Mouse (Mus musculus) erythroblast, embryonic 14.5 days (primary cell): ENCODE measurements around the gene Shank1. TPM values are rescaled to one million over a fixed set of nuclear protein-coding genes. Genes with fewer than 3 reads are reported as not detected.

Source experiments
- H3K27me3 ChIP-seq: 2 replicates; pipeline ENCODE4 v1.6.1; 2012; ENCODE audit warnings: inconsistent platforms; ENCODE audit not compliant: control insufficient read depth
- H3K36me3 ChIP-seq: 2 replicates; pipeline ENCODE4 v1.6.1; 2012; ENCODE audit warnings: mild to moderate bottlenecking, inconsistent platforms; ENCODE audit not compliant: control insufficient read depth
- H3K4me1 ChIP-seq: 2 replicates; pipeline ENCODE4 v1.6.1; 2012; ENCODE audit warnings: inconsistent platforms; ENCODE audit not compliant: control insufficient read depth
- H3K4me3 ChIP-seq: replicated peaks from 2 replicates; pipeline ENCODE3; 2012; ENCODE audit warnings: moderate library complexity, mild to moderate bottlenecking, inconsistent platforms
- H3K9me3 ChIP-seq: 2 replicates; pipeline ENCODE4 v1.6.1; 2012; ENCODE audit warnings: low read length, inconsistent platforms, mixed read lengths; ENCODE audit not compliant: control insufficient read depth
- GATA1 ChIP-seq: IDR thresholded peaks from 2 replicates; pipeline ENCODE4 v1.6.1; 2012; ENCODE audit warnings: low read length, inconsistent platforms, mixed read lengths
- TAL1 ChIP-seq: IDR thresholded peaks from 3 replicates; pipeline ENCODE4 v1.6.1; 2012; ENCODE audit warnings: low read length, inconsistent platforms, mixed read lengths
- polyA plus RNA-seq: library from polyadenylated mRNA; stranded (reverse); fragments of >175 nt; gene quantifications from 2 replicates; pipeline ENCODE4 v1.2.3, GENCODE M21; 2012

The Shank1 gene
- polyA plus RNA-seq = 0.01 TPM in 2 replicates

DNA sequence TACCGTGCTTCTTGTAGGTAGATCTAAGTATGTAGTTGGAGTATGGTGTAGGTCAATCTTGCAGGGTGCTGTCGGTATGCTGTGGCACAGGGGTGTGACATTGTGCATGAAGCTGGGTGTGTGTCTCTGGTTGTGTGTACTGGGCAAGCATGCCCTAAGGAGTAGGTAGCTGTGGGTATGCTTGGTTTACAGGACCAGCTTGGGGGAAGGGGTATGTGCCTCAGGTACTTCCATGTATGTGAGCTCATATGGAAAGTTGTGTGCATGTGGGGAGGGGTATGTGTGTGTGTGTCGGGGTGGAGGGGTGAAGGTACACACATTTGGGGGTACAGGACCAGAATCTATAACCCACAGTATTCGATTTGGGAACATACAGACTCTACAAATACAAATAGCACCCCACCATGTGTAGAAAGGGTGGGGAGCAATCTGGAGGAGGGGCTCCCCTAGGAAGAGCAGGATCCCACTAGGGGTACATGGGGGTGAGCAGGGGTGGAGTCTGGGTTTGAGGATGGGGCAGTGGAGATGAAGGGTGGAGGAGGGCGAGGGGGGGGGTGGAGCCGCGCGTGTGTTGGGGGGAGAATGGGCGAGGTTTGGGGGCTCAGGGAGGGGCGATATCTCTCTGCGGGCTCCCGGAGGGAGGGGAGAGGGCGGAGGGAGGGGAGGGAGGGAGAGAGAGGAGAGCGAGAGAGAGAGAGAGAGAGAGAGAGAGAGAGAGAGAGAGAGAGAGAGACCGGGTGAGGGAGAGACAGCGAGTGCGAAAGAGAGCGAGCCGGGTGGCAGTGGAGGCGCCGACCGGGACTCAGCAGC, at the start of gene Shank1:
Gene Shank1, plus strand, starts transcription at position 779 of the 810 bp plus-strand sequence.
- Histone ChIP-seq H3K4me3 (no peak within 1 kb of the TSS), H3K4me1 (peaks cover 14% of the 10 kb centered on the region), H3K36me3 (no peaks in the 10 kb centered on the region), H3K27me3 (peaks cover 73% of the 10 kb centered on the region), H3K9me3 (peaks cover 2% of the 10 kb centered on the region; the same call in 1 of the 2 replicates)
- TF ChIP-seq TAL1 (no peak), GATA1 (no peak)

- TF ChIP-seq GATA1 (no peak), TAL1 (no peak)
- peaks cover 42% of the 10 kb centered on the region for H3K27me3 ChIP-seq
Measured at GRCm38 (mm10) chr7:44260410-44260809, 49.6 kb upstream of the Shank1 start.

DNA sequence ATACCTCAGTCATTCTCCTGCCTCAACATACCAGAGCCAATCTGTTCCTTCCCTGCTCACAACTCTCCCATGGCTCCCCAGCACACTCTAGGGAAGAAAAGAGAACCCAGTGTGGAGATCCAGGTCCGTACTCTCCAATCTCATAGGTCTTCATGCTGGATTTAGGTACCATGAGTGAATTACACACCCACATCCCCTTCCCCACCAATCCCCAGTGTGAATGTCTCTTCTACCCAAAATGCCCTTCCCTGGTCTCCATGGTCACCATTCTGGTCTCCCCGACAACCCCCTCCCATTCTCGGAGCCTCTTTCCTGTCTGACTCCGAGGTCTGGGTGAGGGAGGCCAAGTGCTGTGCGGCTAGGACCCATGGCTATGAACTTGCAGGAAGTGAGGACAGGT, 48.9 kb upstream of the Shank1 start, which contains the start of gene Gm15517:
Gene Gm15517, plus strand, starts transcription at position 301 of the 400 bp plus-strand sequence.
- no peaks in the 10 kb centered on the region for H3K36me3 ChIP-seq
- TF ChIP-seq TAL1 (no peak), GATA1 (no peak)
- H3K4me3 ChIP-seq = no peak within 1 kb of the TSS
- no peaks in the 10 kb centered on the region for H3K4me1 ChIP-seq
- H3K27me3 ChIP-seq = peaks cover 42% of the 10 kb centered on the region
- H3K9me3 ChIP-seq = no peaks in the 10 kb centered on the region

More at GRCm38 (mm10) chr7:44260410-44260809, 49.6 kb upstream of the Shank1 start:
- Histone ChIP-seq H3K4me1 (no peaks in the 10 kb centered on the region), H3K4me3 (no peak overlapping the region), H3K9me3 (no peaks in the 10 kb centered on the region), H3K36me3 (no peaks in the 10 kb centered on the region)

- TF ChIP-seq TAL1 = no peak
- TF ChIP-seq GATA1 = no peak
- no peaks in the 10 kb centered on the region for H3K4me1 ChIP-seq
- H3K9me3 ChIP-seq = no peaks in the 10 kb centered on the region
- H3K4me3 ChIP-seq = no peak overlapping the region
- no peaks in the 10 kb centered on the region for H3K36me3 ChIP-seq
- H3K27me3 ChIP-seq = peaks cover 42% of the 10 kb centered on the region
Measured at GRCm38 (mm10) chr7:44262791-44263643, 47.0 kb upstream of the Shank1 start.

DNA sequence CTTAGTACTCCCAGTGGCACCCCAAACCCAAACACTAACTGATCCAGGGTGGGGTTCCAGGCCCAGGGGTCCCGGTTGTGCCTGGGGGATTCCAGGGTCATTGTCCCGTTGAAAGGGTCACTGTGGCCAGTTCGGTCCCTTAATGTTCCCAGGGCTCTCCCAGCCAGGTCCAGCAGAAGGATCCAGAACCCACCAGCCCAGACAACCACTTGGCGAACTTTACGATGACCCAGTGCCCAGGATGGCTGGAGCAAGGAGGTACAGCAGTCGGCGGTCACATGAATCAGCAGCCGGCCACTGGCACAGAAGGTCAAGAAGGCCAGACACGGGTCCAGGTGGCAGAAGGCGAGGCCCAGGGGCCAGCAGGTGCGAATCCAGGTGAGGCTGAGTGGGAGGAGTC, 41.9 kb upstream of the Shank1 start:
- TF ChIP-seq GATA1 (no peak), TAL1 (no peak)
- Histone ChIP-seq H3K4me1 (no peaks in the 10 kb centered on the region), H3K27me3 (peaks cover 18% of the 10 kb centered on the region), H3K36me3 (no peaks in the 10 kb centered on the region), H3K9me3 (no peaks in the 10 kb centered on the region), H3K4me3 (no peak overlapping the region)

DNA sequence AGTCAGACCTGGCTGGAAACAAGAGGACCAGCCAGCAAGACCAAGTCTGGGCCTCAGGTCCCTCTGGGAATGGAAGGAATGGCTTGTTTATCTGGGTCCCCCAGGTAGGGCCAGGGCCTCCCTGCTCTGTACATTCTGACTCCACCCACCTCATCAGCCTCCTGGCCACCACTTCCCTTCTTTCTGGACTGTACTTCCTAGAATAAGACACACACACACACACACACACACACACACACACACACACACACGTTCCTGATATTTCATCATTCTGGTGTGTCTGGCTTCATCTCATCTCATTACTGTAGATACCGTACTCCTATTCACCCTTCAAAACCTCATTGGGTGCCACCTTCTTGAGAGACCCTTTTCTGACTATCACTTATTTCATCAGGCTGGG, 40.7 kb upstream of the Shank1 start:
- Histone ChIP-seq H3K4me1 (no peaks in the 10 kb centered on the region), H3K27me3 (peaks cover 11% of the 10 kb centered on the region), H3K36me3 (no peaks in the 10 kb centered on the region), H3K4me3 (no peak overlapping the region), H3K9me3 (no peaks in the 10 kb centered on the region)
- TF ChIP-seq TAL1 = no peak
- TF ChIP-seq GATA1 = no peak

DNA sequence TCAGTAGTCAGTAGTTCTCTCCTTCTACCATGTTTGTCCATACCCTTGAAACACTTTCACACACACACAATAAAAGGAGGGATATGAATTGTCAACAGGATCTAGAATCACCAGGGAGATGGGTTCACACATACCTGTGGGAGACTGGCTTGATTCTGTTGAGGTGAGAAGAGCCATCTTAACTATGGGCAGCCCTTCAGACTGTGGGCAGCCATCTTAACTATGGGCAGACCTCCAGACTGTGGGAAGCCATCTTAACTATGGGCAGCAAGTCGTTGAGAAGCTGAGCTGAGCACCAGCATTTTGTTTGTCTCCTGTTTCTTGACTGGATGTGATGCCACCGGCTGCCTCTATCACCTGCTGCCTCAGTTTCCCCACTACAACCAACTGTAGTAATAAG, 38.7 kb upstream of the Shank1 start:
- H3K36me3 ChIP-seq = no peaks in the 10 kb centered on the region
- no peaks in the 10 kb centered on the region for H3K9me3 ChIP-seq
- H3K27me3 ChIP-seq = peaks cover 6% of the 10 kb centered on the region
- TF ChIP-seq GATA1 = no peak
- no peak for TF ChIP-seq TAL1
- H3K4me3 ChIP-seq = no peak overlapping the region
- H3K4me1 ChIP-seq = no peaks in the 10 kb centered on the region

GRCm38 (mm10) chr7:44272546-44272945, 37.5 kb upstream of the Shank1 start:
- H3K27me3 ChIP-seq = peaks cover 6% of the 10 kb centered on the region
- no peaks in the 10 kb centered on the region for H3K4me1 ChIP-seq
- TF ChIP-seq GATA1 (no peak), TAL1 (no peak)
- no peaks in the 10 kb centered on the region for H3K9me3 ChIP-seq
- H3K36me3 ChIP-seq = no peaks in the 10 kb centered on the region
- H3K4me3 ChIP-seq = no peak overlapping the region

DNA sequence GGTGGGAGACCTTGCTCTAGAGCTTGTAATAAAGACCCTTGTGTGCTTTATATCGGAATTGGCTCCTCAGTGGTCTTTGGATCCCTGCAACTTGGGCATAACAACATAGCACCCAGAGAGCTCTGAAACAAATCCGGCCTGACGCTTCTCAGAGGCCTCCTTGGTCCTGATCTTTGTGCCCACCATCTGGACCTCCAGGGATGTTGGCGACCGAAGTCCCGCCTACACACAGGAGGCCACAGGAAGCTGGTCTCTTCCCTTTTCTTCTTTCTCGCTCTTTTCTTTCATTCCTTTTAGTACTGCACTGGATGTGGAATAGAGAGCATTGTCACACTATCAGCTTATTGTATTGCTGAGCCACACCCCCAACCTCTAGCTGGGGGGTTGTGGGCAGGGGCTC, 36.6 kb upstream of the Shank1 start:
- Histone ChIP-seq H3K27me3 (peaks cover 6% of the 10 kb centered on the region), H3K4me3 (no peak overlapping the region), H3K4me1 (no peaks in the 10 kb centered on the region), H3K9me3 (no peaks in the 10 kb centered on the region), H3K36me3 (no peaks in the 10 kb centered on the region)
- no peak for TF ChIP-seq TAL1
- no peak for TF ChIP-seq GATA1
